Mouse (Mus musculus): Measurements from ENCODE around the gene Galntl5. TPM values are rescaled to one million over a fixed set of nuclear protein-coding genes. Genes with fewer than 3 reads are reported as not detected.

Galntl5 gene
- total RNA-seq, 2 experiments from 2014 or later = not detected

Small RNA genes within 50 kb of the gene (microRNA-seq; reads per million reads assigned to microRNA genes)
- not detected for gene Gm26051

Other genes with a start within 250 kb of the Galntl5 start
- gene Prkag2, start 80.8 kb upstream of the Galntl5 start, total RNA-seq (2021) = 100 to 1,000 TPM; 162 to 172 TPM
- gene Galnt11, start 40.4 kb downstream of the Galntl5 start, total RNA-seq (2021) = 10 to 100 TPM; 36.8 to 38.6 TPM
- not detected for gene E130116L18Rik, start 41.7 kb downstream of the Galntl5 start, total RNA-seq (2021)